Mouse (Mus musculus) cerebellum, adult 2 months (tissue): ENCODE measurements around the gene 2810408A11Rik.

Source experiments
- CTCF ChIP-seq: fragments of 200-500 bp; IDR thresholded peaks from 2 replicates; pipeline ENCODE4 v1.5.1; 2011; ENCODE audit warnings: low read depth, mild to moderate bottlenecking, control low read depth, low read length, moderate library complexity, borderline replicate concordance; ENCODE audit not compliant: insufficient read depth
- POLR2A ChIP-seq: fragments of 200-500 bp; IDR thresholded peaks from 2 replicates; pipeline ENCODE4 v1.6.1; 2011; ENCODE audit warnings: low read length, control low read depth, borderline replicate concordance; ENCODE audit not compliant: insufficient read depth

- TF ChIP-seq CTCF (no peak), POLR2A (no peak)
Measured at GRCm38 (mm10) chr11:69909174-69909573, 8.4 kb upstream of the 2810408A11Rik start.
